Mouse (Mus musculus) CH12.LX (cell line): ENCODE measurements at regions not wholly inside any gene's neighbourhood (a gene's known extent, or its start where the extent isn't known, plus 50 kb on each side); places are given as distances from the start of the nearest gene placed in this dataset.

Source experiments
- CHD1 ChIP-seq: IDR thresholded peaks from 2 replicates; pipeline ENCODE4 v1.6.1; 2012; ENCODE audit warnings: low read depth, low read length, improper control_type of control experiment, inconsistent platforms
- CHD2 ChIP-seq: IDR thresholded peaks from 2 replicates; pipeline ENCODE4 v1.6.1; 2011; ENCODE audit warnings: low read length, improper control_type of control experiment
- IRF4 ChIP-seq: IDR thresholded peaks from 2 replicates; pipeline ENCODE4 v1.6.1; 2014; ENCODE audit warnings: low read depth, mild to moderate bottlenecking, inconsistent platforms, low read length, improper control_type of control experiment
- JUN ChIP-seq: IDR thresholded peaks from 2 replicates; pipeline ENCODE4 v1.6.1; 2011; ENCODE audit warnings: low read depth, mild to moderate bottlenecking, low read length, improper control_type of control experiment, moderate library complexity; ENCODE audit not compliant: insufficient read depth
- NELFE ChIP-seq: IDR thresholded peaks from 2 replicates; pipeline ENCODE4 v1.6.1; 2011; ENCODE audit warnings: low read depth, low read length, improper control_type of control experiment
- POLR2A ChIP-seq: IDR thresholded peaks from 2 replicates; pipeline ENCODE4 v1.6.1; 2011; ENCODE audit warnings: low read depth, mild to moderate bottlenecking, improper control_type of control experiment, low read length
- RAD21 ChIP-seq: IDR thresholded peaks from 2 replicates; pipeline ENCODE4 v1.6.1; 2011; ENCODE audit warnings: low read depth, mild to moderate bottlenecking, low read length, improper control_type of control experiment, moderate library complexity
- UBTF ChIP-seq: IDR thresholded peaks from 2 replicates; pipeline ENCODE4 v1.6.1; 2012; ENCODE audit warnings: low read depth, mild to moderate bottlenecking, inconsistent platforms, low read length, improper control_type of control experiment, moderate library complexity

GRCm38 (mm10) chr11:64600201-64601102 is 164.0 kb upstream of the F930015N05Rik start:
- TF ChIP-seq RAD21 (no peak), JUN (no peak), NELFE (no peak), UBTF (no peak), CHD1 (no peak), CHD2 (no peak), POLR2A (no peak), IRF4 (no peak)
